Mouse (Mus musculus): ENCODE measurements around the gene BC051665. TPM values are rescaled to one million over a fixed set of nuclear protein-coding genes. Genes with fewer than 3 reads are reported as not detected.

BC051665 gene
- not detected in 2 replicates for total RNA-seq (2015)
- not detected in 2 replicates for total RNA-seq (2017)

DNA sequence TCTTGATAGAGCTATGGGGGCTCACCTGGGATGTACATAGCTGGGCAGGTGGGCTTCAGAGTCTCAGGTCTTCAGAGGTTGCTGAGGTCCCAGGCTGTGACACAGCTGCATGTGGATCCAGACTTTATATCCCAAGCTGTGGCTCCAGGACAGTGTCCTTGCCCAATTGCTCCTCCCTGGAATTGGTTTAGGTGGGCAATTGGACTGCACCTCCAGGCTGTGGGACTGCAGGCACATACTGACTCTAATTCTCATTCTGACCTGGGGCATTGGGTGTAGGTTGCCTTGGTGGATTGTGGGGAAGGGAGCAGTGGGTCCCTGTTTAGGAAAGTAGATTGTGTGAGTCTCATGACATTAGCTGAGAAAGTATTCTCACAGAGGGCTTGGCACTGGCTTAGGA lies at the start of gene BC051665:
BC051665 (minus strand) TSS at position 101 of the 400 bp plus-strand sequence.
- no peak for ATAC-seq (replicated peaks; ENCODE audit: poor library complexity)

DNA sequence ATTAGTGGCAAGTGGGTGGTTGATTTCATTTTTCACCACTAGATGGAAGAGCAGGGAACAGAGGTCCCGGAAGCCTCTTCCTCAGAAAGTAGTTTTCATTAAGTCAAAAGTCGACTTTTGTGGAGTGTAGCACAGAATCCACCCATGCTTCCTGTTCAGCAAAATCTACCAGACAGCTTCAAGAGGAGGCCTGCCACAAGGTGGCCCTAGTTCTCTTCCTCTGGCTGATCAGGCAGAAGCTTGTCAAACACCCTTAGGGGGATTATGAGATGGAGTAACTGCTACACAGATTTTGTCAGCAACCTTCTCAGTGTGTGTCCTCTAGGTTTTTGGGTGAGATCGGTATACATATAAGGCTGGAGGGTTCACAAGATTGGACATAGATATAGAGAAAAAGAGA lies 39.9 kb upstream of the BC051665 start:
- peak; percentile 94 for ATAC-seq (replicated peaks; ENCODE audit: poor library complexity)

DNA sequence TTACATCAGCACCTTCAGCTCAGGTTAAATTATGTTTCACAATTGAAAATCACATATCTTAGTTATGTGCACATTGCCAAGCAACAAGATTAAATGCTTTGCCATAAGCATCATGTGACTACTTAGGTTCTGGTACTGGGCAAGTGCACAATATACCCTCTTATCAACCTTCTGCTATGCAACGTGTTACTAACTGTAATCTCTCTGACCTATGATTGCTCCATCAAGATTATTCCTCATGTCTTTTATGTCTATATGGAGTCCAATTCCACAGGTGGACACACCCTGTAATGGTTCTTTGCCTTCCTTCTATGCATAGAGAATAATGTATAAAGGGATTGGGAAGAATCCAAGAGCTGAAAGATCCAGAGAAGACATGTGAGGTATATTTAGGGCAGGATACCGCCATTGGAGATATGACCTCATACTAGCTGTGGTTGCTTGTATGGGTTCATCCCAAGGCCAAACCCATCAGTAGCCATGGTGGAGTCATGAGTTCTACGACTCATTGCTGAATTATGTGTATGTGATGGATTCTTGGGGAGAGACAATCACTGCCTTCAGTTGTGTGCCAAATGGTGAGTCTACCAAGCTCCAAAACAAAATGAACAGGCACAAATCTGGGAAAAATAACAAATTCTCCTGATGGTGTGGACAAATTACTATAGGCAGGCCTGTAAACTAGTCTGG lies 34.5 kb upstream of the BC051665 start:
- no peak for ATAC-seq (replicated peaks; ENCODE audit: poor library complexity)

DNA sequence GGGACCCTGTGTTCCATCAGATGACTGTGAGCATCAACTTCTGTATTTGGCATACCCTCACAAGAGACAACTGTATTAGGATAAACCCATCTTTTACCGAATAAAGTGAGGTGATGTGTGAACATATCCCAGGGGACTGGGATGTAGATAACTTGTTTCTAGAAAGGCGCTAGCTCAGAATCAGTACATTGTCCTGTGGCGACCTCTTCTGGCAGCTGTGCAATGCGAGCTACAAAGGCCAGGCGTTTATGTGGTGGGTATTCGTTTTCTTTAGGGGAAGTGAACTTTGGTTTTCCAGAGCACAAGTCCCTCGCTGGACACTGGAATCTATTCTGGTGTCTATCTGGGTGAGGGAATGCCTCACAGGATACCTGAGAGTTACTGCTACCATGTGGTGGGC lies 33.3 kb upstream of the BC051665 start:
- peak; percentile 98 for ATAC-seq (replicated peaks; ENCODE audit: poor library complexity)

DNA sequence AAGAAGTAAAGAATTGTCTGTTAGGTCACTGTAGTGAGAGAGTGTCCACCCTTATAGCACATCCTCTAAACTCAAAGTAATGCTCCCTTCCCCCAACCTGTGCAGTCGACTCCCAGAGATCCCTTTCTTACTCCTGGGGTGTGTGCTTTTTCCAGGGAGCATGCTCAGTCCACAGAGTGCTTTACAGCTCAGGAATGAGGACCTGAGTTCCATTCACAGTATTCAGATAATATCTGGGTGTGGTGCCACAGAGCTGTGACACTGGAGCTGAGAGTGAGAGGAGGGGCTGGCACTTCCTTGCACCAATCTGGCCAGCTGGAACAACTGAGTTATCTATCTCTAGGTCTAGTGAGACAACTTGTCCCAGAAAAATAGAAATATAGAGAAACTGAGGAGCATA lies 27.6 kb upstream of the BC051665 start:
- no peak for ATAC-seq (replicated peaks; ENCODE audit: poor library complexity)

DNA sequence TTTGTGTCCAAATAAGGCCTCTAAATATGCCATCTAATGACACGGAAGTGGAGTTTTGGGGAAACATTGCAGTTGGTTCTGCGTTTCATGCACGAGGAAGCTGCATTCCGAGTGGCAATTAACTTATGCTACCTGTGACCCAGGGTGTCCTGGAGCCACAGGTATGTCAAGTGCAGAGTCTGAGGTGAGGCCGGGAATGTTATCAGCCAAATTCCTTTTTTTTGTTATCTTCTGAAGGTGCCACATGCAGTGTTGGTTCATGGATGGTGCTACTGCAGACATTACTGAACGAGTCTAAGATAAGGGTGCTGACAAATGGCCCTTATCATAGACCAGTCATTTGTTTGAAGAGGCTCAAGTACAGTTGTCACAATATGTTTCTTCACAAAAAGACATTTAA lies 26.6 kb upstream of the BC051665 start:
- ATAC-seq (replicated peaks; ENCODE audit: poor library complexity): no peak

DNA sequence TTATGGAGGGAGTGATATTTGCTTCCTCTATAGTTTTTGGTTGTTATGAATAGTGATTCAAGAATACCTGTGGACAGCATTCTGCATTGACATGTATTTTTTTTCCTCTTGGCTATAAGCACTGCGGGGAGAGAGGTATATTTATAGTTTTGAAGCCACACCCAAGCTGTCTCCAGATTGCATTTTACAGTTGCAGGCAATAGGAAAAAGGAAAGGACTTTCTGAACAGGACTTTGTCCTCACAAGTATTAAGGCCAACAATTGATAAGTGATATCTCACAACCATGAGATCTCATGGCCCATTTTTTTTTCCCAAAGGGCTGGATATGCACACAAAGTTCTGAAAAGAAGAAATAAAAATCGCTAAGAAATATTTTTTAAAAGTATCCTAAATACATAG lies 23.5 kb upstream of the BC051665 start:
- no peak for ATAC-seq (replicated peaks; ENCODE audit: poor library complexity)

DNA sequence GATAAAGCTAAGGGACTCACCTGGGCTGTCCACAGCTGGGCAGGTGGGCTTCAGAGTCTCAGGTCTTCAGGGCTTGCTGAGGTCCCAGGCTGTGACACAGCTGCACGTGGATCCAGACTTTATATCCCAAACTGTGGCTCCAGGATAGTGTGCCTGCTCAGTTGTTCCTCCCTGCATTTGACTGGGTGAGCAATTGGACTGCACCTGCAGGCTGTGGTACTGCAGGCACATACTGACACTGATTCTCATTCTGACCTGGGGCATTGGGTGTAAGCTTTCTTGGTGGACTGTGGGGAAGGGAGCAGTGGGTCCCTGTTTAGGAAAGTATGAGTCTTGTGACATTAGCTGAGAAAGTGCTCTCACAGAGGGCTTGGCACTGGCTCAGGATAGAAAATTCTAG lies 16.6 kb upstream of the BC051665 start, which contains the start of gene Ctsll3:
Ctsll3 (minus strand) TSS at position 101 of the 400 bp plus-strand sequence.
- no peak for ATAC-seq (replicated peaks; ENCODE audit: poor library complexity)

DNA sequence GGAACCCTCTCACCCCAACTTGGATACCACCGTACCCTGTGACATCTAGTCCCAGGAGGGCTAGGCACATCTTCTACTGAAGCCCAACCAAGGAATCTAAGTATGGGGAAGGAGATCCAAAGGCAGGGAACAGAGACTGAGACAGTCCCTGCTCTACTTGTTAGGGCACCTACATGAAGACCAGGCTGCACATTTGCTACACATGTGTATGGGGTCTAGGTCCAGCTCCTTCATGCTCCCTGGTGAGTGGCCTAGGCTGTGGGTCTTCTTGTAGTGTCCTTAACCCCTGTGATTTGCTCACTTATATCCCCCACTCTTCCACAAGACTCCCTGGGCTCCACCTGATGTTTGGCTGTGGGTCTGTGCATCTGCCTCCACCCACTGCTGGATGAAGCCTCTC lies 3.3 kb upstream of the BC051665 start:
- ATAC-seq (replicated peaks; ENCODE audit: poor library complexity): no peak

DNA sequence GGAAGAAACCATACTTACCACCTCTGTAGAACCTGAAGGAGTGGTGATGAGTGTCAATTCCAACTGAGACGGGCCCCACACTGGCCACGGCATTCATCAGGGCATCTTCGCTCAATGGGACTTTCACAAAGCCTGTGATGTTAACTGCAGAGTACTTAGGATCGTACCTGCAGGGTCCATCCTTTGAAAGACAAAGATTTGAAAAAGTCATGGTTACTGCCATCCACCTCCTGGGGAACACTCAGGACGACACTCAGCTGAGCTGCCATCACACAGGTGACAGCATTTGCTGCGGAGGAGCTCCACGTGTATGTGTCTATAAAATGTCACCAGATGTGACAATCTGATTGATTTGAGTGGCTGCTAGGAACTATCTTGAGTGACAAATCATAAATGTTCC lies 2.9 kb downstream of the BC051665 start:
- ATAC-seq (replicated peaks; ENCODE audit: poor library complexity): no peak

DNA sequence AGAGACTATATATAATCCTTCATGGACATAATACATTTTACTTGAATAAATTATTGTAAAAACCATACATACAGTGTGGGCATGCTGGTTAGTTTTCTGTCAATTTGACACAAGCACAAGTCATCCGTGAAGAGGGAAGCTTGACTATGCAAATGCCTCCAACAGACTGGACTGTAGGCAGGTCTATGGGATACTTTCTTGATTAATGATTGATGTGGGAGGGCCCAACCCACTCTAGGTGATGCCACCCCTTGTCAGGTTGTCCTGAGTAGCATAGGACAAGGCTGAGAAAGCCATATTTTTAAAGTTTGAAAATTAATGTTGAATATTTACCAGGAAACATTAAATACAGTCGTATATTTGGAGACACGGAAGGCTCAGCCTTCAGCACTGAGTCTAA lies 5.6 kb downstream of the BC051665 start:
- ATAC-seq (replicated peaks; ENCODE audit: poor library complexity): no peak

DNA sequence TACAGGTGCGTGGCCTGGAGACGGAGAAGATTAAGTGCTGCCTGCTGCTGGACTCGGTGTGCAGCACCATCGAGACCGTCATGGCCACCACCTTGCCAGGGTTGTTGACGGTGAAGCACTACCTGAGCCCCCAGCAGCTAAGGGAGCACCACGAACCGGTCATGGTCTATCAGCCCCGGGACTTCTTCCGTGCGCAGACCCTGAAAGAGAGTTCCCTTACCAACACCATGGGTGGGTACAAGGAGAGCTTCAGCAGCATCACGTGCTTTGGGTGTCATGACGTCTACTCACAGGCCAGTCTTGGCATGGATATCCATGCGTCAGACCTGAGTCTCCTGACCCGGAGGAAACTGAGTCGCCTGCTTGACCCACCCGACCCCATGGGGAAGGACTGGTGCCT lies 25.0 kb downstream of the BC051665 start:
- ATAC-seq (replicated peaks; ENCODE audit: poor library complexity): no peak

DNA sequence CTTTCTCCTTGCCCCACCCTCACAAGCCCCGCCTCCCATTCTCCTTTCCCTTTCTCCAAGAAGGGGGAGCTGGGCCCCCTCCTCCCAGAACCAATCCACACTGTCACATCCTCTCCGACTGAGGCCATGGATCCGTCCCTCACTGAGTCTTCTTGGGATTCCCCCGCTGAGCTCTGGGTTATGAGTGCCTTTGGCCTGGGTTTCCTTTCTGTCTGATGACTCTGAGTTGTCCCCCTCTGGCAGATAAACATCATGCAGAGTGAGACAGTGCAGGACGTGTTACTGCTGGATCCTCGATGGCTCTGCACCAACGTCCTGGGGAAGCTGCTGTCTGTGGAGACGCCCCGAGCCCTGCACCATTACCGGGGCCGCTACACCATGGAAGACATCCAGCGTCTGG lies 25.8 kb downstream of the BC051665 start:
- no peak for ATAC-seq (replicated peaks; ENCODE audit: poor library complexity)

DNA sequence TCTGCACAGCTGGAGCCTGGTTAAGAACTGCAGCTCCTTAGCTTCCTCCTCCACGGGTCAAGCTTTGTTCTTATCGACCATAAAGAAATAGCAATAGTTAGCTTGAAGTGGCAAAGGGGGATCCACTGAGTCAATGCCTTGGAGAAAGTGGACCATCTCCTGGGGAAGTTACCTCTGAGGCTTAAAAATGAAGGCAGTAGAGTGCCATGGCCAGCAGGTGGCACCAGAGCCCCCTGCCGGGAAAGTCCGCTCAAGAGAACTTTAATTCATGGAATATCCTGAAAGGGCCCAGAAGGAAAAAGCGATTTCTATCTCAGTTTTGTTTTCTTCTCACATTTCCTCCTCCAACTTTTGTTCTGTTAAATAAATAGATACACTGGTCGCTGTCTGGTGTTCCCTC lies 27.0 kb downstream of the BC051665 start:
- ATAC-seq (replicated peaks; ENCODE audit: poor library complexity): peak; percentile 79

DNA sequence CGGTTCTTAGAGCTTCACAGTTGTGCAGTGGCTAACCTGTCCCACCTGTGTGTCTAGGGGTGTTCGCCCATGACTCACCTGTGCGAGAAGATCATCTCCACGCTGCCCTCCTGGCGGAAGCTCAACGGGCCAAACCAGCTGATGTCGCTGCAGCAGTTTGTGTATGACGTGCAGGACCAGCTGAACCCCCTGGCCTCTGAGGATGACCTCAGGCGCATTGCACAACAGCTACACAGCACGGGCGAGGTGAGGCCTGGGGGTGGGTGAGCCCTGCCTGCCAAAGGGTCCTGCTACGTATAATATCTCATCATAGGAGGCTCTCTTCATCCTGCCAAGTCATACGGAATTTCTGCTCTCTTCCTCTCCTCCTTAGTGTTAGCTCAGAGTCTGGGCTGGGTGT lies 28.9 kb downstream of the BC051665 start:
- ATAC-seq (replicated peaks; ENCODE audit: poor library complexity): no peak

DNA sequence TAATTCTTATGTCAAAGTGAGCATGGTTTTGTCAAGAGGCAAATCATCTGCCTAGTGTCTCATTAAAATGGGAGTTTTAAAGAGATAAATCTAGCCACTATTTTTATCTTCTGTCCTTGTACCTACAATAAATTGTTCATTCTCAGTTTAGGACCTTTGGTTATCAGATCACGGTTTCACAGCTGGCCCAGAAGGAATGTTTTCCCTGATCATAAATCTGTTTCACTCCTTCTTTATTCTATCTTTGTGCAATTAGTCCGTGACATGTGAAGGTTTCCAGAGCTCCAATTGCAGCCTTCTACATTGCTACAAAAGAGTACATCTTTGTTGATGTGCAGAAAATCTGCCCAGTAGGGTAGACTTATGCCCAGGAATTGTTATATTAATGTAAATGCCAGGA lies 30.9 kb downstream of the BC051665 start:
- ATAC-seq (replicated peaks; ENCODE audit: poor library complexity): no peak

DNA sequence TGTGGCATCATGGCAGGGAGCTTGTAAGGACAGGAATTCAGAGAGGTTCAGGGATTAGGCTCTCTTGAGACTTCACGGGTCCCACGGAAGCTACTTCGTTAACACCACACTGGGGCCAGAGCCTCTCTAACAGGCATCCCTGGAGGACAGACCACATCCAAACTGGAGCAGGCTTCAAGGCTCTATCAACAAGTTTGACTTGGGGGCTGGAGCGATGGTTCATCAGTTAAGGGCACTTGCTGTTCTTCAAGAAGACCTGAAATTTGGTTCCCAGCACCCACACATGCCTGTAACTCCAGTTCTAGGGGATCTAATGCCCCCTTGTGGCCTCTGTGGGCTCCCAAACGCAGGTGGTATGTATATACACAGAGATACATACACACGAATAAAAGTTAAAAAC lies 32.9 kb downstream of the BC051665 start:
- ATAC-seq (replicated peaks; ENCODE audit: poor library complexity): no peak

DNA sequence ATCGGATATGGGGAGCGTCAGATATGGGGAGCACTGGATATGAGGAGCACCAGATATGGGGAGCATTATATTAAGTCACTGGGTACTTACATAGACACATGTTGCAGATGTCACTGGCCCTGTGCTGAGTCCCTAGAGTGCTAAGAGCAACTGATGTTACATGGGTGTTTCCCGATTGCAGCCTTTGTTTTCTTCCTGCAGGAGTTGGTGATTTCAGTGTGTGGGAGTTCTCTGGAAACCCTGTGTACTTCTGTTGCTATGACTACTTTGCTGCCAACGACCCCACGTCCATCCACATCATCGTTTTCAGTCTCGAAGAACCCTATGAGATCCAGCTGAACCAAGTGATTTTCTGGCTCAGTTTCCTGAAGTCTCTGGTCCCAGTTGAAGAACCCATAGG lies 35.2 kb downstream of the BC051665 start:
- no peak for ATAC-seq (replicated peaks; ENCODE audit: poor library complexity)

DNA sequence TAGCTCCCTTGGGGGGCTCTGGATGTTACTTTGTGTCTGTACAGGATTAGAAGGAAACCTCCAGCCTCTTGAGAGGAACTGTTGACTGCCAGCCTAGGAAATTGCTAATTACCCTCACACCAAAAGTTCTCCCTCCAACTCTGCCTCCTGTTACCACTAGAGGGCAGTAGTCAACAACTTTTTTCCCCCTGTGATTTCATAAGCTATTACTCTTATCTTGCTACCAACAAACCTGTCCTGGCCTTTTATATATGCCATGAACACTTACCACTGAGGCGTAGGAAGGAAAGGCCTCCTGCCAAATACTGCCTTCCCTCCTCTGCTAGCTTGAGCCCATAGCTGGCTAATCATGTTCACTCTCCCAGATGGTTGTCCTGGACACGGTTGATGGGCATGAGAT lies 37.6 kb downstream of the BC051665 start:
- peak; percentile 47; the same call in 1 of the 2 replicates for ATAC-seq (replicated peaks; ENCODE audit: poor library complexity)

DNA sequence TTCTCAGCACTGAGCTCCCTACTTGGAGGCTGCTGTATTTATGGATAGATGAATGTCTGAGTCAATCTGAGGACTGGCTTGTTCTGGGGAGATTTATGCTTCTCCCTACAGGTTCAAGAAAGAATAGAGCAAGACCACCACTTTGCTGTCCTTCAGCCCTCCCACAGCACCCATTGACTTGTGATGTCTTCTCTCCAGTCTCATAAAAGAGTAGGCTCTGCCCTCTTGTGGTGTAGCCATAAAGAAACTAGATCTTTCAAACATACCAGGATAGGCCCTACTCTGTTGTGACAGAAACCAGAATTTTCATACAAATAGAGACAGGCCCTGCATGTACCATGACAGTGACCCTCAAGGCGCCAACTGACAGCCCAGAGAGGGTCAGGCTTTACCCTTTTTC lies 39.0 kb downstream of the BC051665 start:
- ATAC-seq (replicated peaks; ENCODE audit: poor library complexity): no peak

DNA sequence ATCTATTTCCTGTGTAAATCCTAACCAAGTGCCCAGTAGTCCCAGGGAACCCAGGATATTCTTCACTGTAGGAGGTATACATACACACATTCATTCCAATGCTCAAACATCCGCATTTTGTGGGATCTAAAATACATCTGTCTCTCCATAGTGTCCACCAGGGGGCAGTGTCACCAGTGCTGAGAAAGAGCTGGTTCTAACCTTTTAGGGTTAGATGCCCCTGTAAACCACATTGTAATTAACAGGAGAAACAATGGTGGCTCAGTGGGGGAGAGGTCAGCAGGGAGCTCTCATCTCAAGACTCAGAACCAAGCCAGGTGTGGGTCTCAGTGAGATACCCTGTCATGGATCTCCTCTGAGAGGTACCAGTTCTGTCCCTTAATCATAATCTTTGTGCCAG lies 39.9 kb downstream of the BC051665 start:
- peak; percentile 26; the same call in 1 of the 2 replicates for ATAC-seq (replicated peaks; ENCODE audit: poor library complexity)

DNA sequence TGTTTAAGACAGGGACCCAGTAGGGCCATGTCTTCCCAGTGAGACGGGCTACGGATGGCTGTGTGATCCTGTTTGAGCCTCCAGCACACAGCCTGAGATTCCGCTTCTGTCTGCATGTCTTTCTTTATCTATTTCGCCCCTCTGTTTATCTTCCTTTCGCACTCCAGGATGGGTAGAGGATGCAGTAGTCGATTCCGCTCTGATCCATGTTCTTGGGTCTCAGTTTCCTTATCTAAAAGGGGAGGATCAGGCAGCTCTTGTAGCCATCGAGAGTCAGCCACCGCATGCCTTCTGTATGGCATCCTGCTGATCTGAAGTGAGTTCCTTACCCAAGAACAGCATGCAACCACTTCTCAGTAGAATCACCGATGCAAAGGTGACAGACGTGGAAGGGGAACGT lies 40.8 kb downstream of the BC051665 start:
- 0 out of 2 replicates have a peak, but pooled peaks have one; percentile 5 for ATAC-seq (replicated peaks; ENCODE audit: poor library complexity)

DNA sequence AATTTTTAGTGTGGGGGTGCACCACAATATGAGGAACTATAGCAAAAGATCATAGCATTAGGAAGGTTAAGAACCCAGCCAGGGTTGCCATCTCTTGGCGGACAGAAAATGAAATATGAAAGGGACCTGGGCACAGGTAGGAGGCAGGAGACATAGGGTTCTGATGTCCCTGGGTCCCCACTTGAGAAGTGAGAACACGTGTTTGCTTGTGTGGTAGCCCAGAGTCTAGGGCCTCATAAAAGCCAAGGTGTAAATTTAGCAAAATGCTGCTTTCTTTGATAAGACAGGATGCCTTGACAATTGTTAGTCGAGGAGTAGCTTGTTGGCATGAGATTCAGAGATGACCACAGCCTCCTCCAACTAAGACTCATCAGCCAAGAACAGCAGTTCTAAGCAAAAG lies 41.4 kb downstream of the BC051665 start:
- no peak for ATAC-seq (replicated peaks; ENCODE audit: poor library complexity)

Measured in megakaryocyte progenitor cell, adult 5-6 weeks (primary cell).